8 mouse cellular contexts compared by ENCODE assay signal in the genomic region with DNA sequence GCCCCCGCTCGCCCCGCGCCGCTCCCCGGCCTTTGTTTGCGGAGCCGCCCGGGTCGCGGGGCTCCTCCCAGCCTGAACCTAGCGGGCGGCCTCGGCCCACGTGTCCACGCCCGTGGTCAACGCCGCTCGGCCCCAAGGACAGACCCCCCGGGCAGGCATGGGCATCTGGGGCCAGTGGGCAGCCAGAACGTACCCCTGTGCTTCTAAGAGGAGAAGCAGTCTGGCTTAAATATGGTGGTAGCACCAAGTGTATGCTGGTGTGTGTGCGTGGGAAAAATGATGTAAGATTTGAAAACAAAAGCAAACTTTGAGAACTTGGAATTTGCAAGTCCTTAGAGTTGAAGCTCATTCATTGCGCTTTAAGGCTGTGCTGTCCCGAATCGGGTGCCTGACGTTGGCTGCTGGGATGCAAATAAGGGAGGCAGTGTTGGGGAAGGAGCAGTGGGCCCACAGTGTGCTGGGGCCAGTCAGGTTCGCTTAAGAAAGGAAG. TPM values are rescaled to one million over a fixed set of nuclear protein-coding genes. Genes with fewer than 3 reads are reported as not detected.
DNase-seq lines count a peak whose midpoint lies in the region; ATAC-seq and TF ChIP-seq lines count a peak whose summit lies in the region.

No protein-coding gene starts in this region.

- H3K27me3 ChIP-seq in forebrain, embryonic 11.5 days (ENCODE audit: control insufficient read depth, insufficient read depth, low read length): no peaks in the 10 kb centered on the region
- no peaks in the 10 kb centered on the region for H3K27me3 ChIP-seq in midbrain, embryonic 12.5 days

- peak overlapping the region; percentile 67 for H3K4me3 ChIP-seq in left cerebral cortex, adult 2 months
- peak overlapping the region; percentile 86 for H3K4me3 ChIP-seq in forebrain, embryonic 11.5 days (ENCODE audit: low read depth, low read length)
- peak overlapping the region; percentile 96 for H3K4me3 ChIP-seq in midbrain, embryonic 12.5 days

- no peaks in the 10 kb centered on the region for H3K9me3 ChIP-seq in forebrain, embryonic 11.5 days (ENCODE audit: control insufficient read depth, low read length)
- H3K9me3 ChIP-seq in midbrain, embryonic 12.5 days: no peaks in the 10 kb centered on the region

- intact Hi-C loops in left cerebral cortex, adult 2 months (cut with DNase I): no loop called here

- DNase-seq in left cerebral cortex, adult 2 months (ENCODE audit: extremely low spot score in 1 of 2, low spot score in 2 of 2): no peak
- DNase-seq in left cerebral cortex, adult 18-20 months (ENCODE audit: low spot score in 2 of 2): no peak
- DNase-seq in Muller cell, postnatal 12 days (ENCODE audit: inconsistent ontology term): peak; percentile 71
- no peak for DNase-seq in forebrain, embryonic 11.5 days (ENCODE audit: low spot score)
- peak; percentile 16 to 43 for DNase-seq in kidney, postnatal 25 days
- no peak for DNase-seq in right cerebral cortex, postnatal 25 days
- no peak for DNase-seq in right cerebral cortex, postnatal 14 days

- H3K27ac ChIP-seq in left cerebral cortex, adult 2 months: peak overlapping the region; percentile 51
- H3K27ac ChIP-seq in forebrain, embryonic 11.5 days (ENCODE audit: low read depth, low read length): peak overlapping the region; percentile 75
- H3K27ac ChIP-seq in midbrain, embryonic 12.5 days (replicated peaks): peak overlapping the region; percentile 85

- under 1% methylated on average over 28 of the region's 28 CpGs for WGBS in forebrain, embryonic 11.5 days
- WGBS in midbrain, embryonic 12.5 days: under 1% methylated on average over 28 of the region's 28 CpGs

- ATAC-seq in forebrain, embryonic 11.5 days (replicated peaks; ENCODE audit: low FRiP score): peak; percentile 78
- ATAC-seq in midbrain, embryonic 12.5 days (ENCODE audit: low FRiP score, low read depth): peak; percentile 76

- H3K9ac ChIP-seq in forebrain, embryonic 11.5 days (ENCODE audit: low read length): peak overlapping the region; percentile 90
- H3K9ac ChIP-seq in midbrain, embryonic 12.5 days (replicated peaks): peak overlapping the region; percentile 86

- no peak for TF ChIP-seq CTCF in left cerebral cortex, adult 2 months (IDR thresholded peaks at IDR 0.05)

- H3K36me3 ChIP-seq in forebrain, embryonic 11.5 days (ENCODE audit: control insufficient read depth, insufficient read depth, low read length): no peaks in the 10 kb centered on the region; the same call in 1 of the 2 replicates
- no peaks in the 10 kb centered on the region; the same call in 1 of the 2 replicates for H3K36me3 ChIP-seq in midbrain, embryonic 12.5 days

- H3K4me1 ChIP-seq in forebrain, embryonic 11.5 days (replicated peaks; ENCODE audit: control insufficient read depth, insufficient read depth, low read length): no peaks in the 10 kb centered on the region; the same call in 1 of the 2 replicates
- peaks cover 19% of the 10 kb centered on the region for H3K4me1 ChIP-seq in midbrain, embryonic 12.5 days

- H3K4me2 ChIP-seq in forebrain, embryonic 11.5 days (ENCODE audit: low read depth, low read length, severe bottlenecking): peak overlapping the region; percentile 68
- H3K4me2 ChIP-seq in midbrain, embryonic 12.5 days (replicated peaks): peak overlapping the region; percentile 72

RNA-seq across cellular contexts. Expression of a gene that starts 0.5 kb away (rescaled TPM):
- 1 to 10 TPM; 7.9 to 8.3 TPM for total RNA-seq in left cerebral cortex, adult 2 months (2021)
- 1 to 10 TPM; 7.7 to 8.6 TPM for total RNA-seq in left cerebral cortex, adult 18-20 months (2021)
- polyA plus RNA-seq in forebrain, embryonic 11.5 days (2014; fragmentation: Nextera tagmentation; extraction: Ambion mirVana): 27.6 and 28.8 TPM in 2 replicates
- polyA plus RNA-seq in midbrain, embryonic 12.5 days (2016; fragmentation: Nextera tagmentation; extraction: Ambion mirVana): 27.2 and 28.8 TPM in 2 replicates

Comparison
In these comparisons a context has a peak if more than half of its experiments do, and no peak if none do; other contexts are left out.
1. DNase-seq: peak in Muller cell, postnatal 12 days (single experiment) and kidney, postnatal 25 days (2 of 2); none in left cerebral cortex, adult 2 months (0 of 2), left cerebral cortex, adult 18-20 months (0 of 2), forebrain, embryonic 11.5 days (single experiment), right cerebral cortex, postnatal 25 days (single experiment) and right cerebral cortex, postnatal 14 days (single experiment).
2. Peak in every context shown above with its lines, with median percentiles within 50 percentile points of each other: H3K27ac ChIP-seq and H3K4me3 ChIP-seq.